Mouse (Mus musculus) neural tube, embryonic 14.5 days (tissue): Measurements from ENCODE around the gene Plppr3. TPM values are rescaled to one million over a fixed set of nuclear protein-coding genes. Genes with fewer than 3 reads are reported as not detected.
"Not testable (repeated sequence)": the region's sequence is repeated elsewhere in the genome, so short reads cannot be mapped to it uniquely, and the experiment has no call there.

ENCODE experiments used
- ATAC-seq: fragments of 200-750 bp; cut with Nextera tagmentation; 2 replicates; pipeline ENCODE4 v1.8.0; 2017; ENCODE audit warnings: low read depth, mild to moderate bottlenecking, moderate TSS enrichment, moderate library complexity
- H3K27ac ChIP-seq: fragments of 300-500 bp; sonication (generic); 2 replicates; pipeline ENCODE4 v1.5.1; 2014; ENCODE audit warnings: low read depth, mild to moderate bottlenecking, control low read depth, low read length, moderate library complexity, mixed read lengths
- H3K27me3 ChIP-seq: fragments of 300-500 bp; sonication (generic); 2 replicates; pipeline ENCODE4 v1.6.1; 2014; ENCODE audit warnings: low read length; ENCODE audit not compliant: control insufficient read depth, insufficient read depth
- H3K36me3 ChIP-seq: fragments of 300-500 bp; sonication (generic); 2 replicates; pipeline ENCODE4 v1.6.1; 2014; ENCODE audit warnings: low read length, mixed read lengths; ENCODE audit not compliant: control insufficient read depth, insufficient read depth
- H3K4me1 ChIP-seq: fragments of 300-500 bp; sonication (generic); 2 replicates; pipeline ENCODE4 v1.6.1; 2014; ENCODE audit warnings: low read length; ENCODE audit not compliant: control insufficient read depth, insufficient read depth
- H3K4me2 ChIP-seq: fragments of 300-500 bp; sonication (generic); 2 replicates; pipeline ENCODE4 v1.6.1; 2014; ENCODE audit warnings: mild to moderate bottlenecking, low read depth, low read length, control low read depth
- H3K4me3 ChIP-seq: fragments of 300-500 bp; sonication (generic); 2 replicates; pipeline ENCODE4 v1.5.1; 2014; ENCODE audit warnings: low read depth, low read length, control low read depth, mixed read lengths
- H3K9ac ChIP-seq: fragments of 300-500 bp; sonication (generic); replicated peaks from 2 replicates; pipeline ENCODE4 v1.6.1; 2014; ENCODE audit warnings: low read depth, mild to moderate bottlenecking, control low read depth, low read length, mixed read lengths
- H3K9me3 ChIP-seq: fragments of 300-500 bp; sonication (generic); 2 replicates; pipeline ENCODE4 v1.6.1; 2016; ENCODE audit warnings: low read length; ENCODE audit not compliant: control insufficient read depth
- WGBS: fragments of 180-500 bp; shearing (Covaris S2); extraction: QIAGEN DNeasy Blood & Tissue Kit; methylation state at CpG from one replicate; pipeline ENCODE4 v1.1.7; 2014; 5-methylcytosine and 5-hydroxymethylcytosine counted together
- polyA plus RNA-seq: library from polyadenylated mRNA; unstranded; fragments of >200 nt; fragmentation: Nextera tagmentation; extraction: Ambion mirVana; gene quantifications from 2 replicates; pipeline ENCODE4 v1.2.1, GENCODE M21; 2014

The Plppr3 gene
- polyA plus RNA-seq, 1 experiment from 2014 or later: 327 TPM

DNA sequence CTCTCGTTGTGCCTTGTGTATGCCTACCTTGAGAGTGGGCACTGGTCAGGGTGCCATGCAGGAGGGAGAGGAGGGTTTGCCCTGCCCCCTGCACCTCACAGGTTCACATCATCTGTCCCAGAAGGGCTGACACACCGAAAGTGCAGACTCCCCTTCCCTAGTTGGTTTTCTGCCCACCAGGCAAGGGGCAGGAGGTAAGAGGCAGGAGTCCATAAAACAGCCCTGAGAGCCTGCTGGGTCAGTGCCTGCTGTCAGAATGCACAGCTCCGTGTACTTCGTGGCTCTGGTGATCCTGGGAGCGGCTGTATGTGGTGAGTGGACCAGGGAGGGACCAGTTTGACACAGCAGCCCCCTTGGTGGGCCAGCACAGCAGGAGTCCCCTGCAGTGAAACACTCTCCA lies 16.2 kb upstream of the Plppr3 start, which contains the start of gene Cfd:
TSS of gene Cfd (plus strand) at position 184 of the 400 bp plus-strand sequence.
- H3K4me1 ChIP-seq: no peaks in the 10 kb centered on the region

DNA sequence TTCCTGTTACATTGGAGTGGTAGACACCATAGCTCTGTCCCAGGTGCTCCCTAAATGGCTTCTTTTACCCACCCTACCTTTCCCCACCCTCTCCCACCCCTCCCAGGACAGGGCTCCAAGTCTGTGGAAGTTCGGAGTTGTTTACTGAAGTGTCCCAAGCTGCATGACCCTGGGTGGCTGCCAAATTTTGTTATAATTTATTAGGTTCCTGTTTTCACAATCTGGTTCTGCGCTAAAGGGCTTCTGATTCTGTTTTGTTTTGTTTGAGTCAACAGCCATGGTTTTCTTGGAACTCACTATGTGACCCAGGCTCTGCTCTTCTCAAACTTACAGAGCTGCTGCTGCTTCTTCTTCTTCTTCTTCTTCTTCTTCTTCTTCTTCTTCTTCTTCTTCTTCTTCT lies 15.0 kb upstream of the Plppr3 start:
- Histone ChIP-seq H3K9me3 (no peaks in the 10 kb centered on the region), H3K4me2 (no peak overlapping the region), H3K4me3 (no peak overlapping the region), H3K36me3 (no peaks in the 10 kb centered on the region), H3K4me1 (no peaks in the 10 kb centered on the region), H3K27ac (no peak overlapping the region), H3K9ac (no peak overlapping the region), H3K27me3 (no peaks in the 10 kb centered on the region)
- WGBS: 76% methylated on average over 2 of the region's 2 CpGs
- no peak for ATAC-seq

More for the DNA sequence above, 16.2 kb upstream of the Plppr3 start, which contains the start of gene Cfd:
- Histone ChIP-seq H3K36me3 (peaks cover 7% of the 10 kb centered on the region; the same call in 1 of the 2 replicates), H3K4me3 (no peak within 1 kb of the TSS), H3K4me2 (no peak within 1 kb of the TSS), H3K27me3 (no peaks in the 10 kb centered on the region), H3K9me3 (no peaks in the 10 kb centered on the region), H3K27ac (no peak within 1 kb of the TSS), H3K9ac (no peak within 1 kb of the TSS)
- WGBS: 37% methylated on average over 5 of the region's 5 CpGs
- ATAC-seq: no peak

DNA sequence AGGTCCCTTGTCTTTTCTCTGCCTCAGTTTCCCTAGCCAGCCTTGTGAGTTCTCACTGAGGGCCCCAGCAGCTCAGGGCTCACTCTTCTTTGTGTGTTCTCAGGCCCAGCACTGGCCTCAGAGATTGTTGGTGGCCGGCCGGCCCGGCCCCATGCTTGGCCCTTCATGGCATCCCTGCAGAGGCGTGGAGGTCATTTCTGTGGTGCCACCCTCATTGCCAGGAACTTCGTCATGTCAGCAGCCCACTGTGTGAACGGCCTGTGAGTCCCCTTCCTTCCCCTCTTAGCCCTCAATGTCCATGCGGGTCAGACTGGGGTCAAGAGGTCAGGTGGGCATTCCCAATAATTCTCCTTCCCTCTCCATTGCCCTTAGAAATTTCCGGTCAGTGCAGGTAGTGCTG lies 12.2 kb upstream of the Plppr3 start:
- H3K27me3 ChIP-seq: no peaks in the 10 kb centered on the region
- no peak overlapping the region for H3K27ac ChIP-seq
- H3K9me3 ChIP-seq: no peaks in the 10 kb centered on the region
- no peak for ATAC-seq
- H3K4me2 ChIP-seq: no peak overlapping the region
- H3K36me3 ChIP-seq: no peaks in the 10 kb centered on the region
- H3K9ac ChIP-seq: no peak overlapping the region
- WGBS: 77% methylated on average over 8 of the region's 8 CpGs
- no peak overlapping the region for H3K4me3 ChIP-seq
- H3K4me1 ChIP-seq: no peaks in the 10 kb centered on the region; the same call in 1 of the 2 replicates

DNA sequence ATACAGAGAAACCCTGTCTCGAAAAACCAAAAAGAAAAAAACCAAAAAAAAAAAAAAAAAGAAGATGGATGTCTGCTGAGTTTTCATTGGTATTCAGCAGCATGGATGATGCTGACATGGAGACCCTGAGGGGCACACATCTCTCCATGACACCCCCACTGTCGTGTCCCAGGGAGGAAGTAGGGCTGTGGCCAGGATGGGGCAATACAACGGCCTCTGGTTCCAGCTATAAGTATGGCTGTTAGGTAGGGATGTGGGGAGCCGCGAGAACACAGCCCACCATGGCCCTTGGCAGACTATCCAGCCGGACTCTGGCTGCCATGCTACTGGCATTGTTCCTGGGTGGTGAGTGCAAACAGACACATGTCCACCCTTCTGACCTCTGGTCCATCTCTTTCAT lies 11.6 kb upstream of the Plppr3 start, which contains the start of gene Elane:
TSS of gene Elane (plus strand) at position 194 of the 400 bp plus-strand sequence.
- 77% methylated on average over 6 of the region's 6 CpGs for WGBS
- Histone ChIP-seq H3K9me3 (no peaks in the 10 kb centered on the region), H3K4me3 (no peak within 1 kb of the TSS), H3K4me2 (no peak within 1 kb of the TSS), H3K27me3 (no peaks in the 10 kb centered on the region), H3K4me1 (no peaks in the 10 kb centered on the region; the same call in 1 of the 2 replicates), H3K27ac (no peak within 1 kb of the TSS), H3K36me3 (no peaks in the 10 kb centered on the region), H3K9ac (no peak within 1 kb of the TSS)
- ATAC-seq: no peak

DNA sequence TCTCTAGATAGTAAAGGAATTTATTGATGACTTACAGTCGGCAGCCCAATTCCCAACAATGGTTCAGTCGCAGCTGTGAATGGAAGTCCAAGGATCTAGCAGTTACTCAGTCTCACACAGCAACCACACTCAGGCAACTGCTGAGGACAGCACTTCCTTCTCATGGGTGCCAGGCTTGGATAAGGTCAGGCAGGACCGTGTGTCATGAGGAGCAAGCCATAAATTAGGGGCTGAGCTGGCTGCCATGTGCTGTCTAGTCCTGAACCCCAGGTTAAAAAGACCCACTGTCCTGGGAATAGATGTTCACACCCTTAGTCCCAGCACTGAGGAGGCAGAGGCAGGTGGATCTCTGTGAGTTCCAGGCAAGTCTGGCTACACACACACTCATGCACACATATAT lies 10.5 kb upstream of the Plppr3 start:
- not testable (repeated sequence) for H3K9ac ChIP-seq, H3K4me2 ChIP-seq, H3K9me3 ChIP-seq, H3K4me1 ChIP-seq, H3K27me3 ChIP-seq, H3K4me3 ChIP-seq, ATAC-seq, H3K36me3 ChIP-seq, H3K27ac ChIP-seq
- 68% methylated on average over 3 of the region's 3 CpGs for WGBS

DNA sequence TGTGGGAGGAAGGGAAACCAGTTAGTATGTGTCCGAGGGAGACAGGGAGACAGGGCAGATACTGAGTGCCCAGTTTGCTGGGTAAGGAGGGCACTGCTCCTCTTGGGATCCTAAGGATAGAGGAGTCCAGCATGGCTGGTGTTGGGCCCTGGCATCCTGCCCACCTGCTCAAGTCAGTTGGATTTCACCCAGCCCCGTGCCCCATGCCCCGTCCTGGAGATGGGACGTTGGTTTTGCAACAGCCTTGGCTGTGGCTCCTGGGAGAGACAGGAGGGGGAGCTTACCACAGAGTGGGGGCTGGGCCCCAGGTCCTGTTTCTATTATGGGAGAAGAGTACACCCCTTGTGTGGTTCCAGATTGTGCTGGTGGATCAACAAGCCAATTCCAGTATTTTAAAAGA lies 10.0 kb upstream of the Plppr3 start:
- H3K27me3 ChIP-seq: no peaks in the 10 kb centered on the region
- 71% methylated on average over 4 of the region's 4 CpGs for WGBS
- H3K27ac ChIP-seq: no peak overlapping the region
- H3K9me3 ChIP-seq: no peaks in the 10 kb centered on the region
- no peak for ATAC-seq
- H3K36me3 ChIP-seq: no peaks in the 10 kb centered on the region
- H3K9ac ChIP-seq: no peak overlapping the region
- H3K4me3 ChIP-seq: no peak overlapping the region
- no peak overlapping the region for H3K4me2 ChIP-seq
- no peaks in the 10 kb centered on the region; the same call in 1 of the 2 replicates for H3K4me1 ChIP-seq

DNA sequence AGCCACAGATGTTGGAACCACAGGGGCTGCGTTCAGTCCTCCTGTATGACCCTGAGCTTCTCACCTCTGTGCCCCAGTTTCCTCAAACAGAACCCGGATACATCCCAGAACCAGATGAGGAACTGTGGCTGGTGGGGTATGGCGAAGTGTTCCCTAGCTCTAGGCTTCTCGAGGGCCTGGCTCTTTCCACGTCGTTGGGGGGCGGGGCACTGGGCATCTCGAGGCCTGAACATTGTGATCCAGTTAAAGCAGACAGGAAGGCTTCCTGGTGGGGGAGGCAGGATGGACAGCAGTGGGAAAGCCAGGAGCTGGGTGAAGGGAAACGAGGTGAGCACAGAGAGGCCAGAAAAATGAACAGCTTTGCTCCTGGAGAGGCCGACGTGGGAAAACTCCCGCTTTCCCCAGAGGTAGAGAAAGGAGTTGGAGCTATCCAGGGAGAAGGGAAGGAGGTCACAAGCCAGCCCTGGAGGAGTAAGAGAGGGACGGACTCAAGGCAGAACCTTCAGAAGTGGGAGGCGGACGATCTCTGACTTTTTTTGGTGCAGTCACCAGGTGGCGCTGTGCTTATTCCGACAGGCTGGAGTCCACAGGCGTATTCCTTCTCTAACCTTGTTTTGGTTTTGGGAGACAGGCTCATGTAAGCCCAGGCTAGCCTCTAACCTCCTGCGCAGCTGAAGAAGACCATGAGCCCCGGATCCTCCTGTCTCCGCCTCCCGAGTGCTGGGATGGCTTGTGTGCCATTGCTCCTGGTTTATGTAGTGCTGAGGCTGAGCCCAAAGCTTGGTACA lies 9.1 kb upstream of the Plppr3 start:
- no peak overlapping the region for H3K4me2 ChIP-seq
- no peak overlapping the region for H3K4me3 ChIP-seq
- H3K27ac ChIP-seq: no peak overlapping the region
- no peaks in the 10 kb centered on the region for H3K27me3 ChIP-seq
- 17% methylated on average over 22 of the region's 22 CpGs for WGBS
- no peaks in the 10 kb centered on the region; the same call in 1 of the 2 replicates for H3K4me1 ChIP-seq
- no peak for ATAC-seq
- no peak overlapping the region for H3K9ac ChIP-seq
- no peaks in the 10 kb centered on the region for H3K36me3 ChIP-seq
- H3K9me3 ChIP-seq: no peaks in the 10 kb centered on the region

DNA sequence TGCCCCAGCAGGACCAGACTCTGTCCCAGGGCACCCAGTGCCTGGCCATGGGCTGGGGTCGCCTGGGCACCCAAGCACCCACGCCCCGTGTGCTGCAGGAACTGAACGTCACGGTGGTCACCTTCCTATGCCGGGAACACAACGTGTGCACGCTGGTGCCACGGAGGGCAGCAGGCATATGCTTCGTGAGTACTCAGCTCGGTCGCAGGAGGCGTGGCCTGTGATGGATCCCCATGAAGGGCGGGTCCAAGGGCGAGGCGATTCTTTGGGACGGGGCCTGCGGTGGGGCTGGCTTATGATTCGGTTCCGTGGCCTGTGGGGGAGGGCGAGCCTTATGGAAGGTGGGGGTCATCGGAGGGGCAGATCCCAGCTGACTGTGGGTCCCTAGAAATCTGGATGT lies 7.5 kb upstream of the Plppr3 start:
- H3K4me3 ChIP-seq: no peak overlapping the region
- no peak overlapping the region; the same call in 1 of the 2 replicates for H3K4me2 ChIP-seq
- WGBS: 6% methylated on average over 21 of the region's 22 CpGs
- no peaks in the 10 kb centered on the region for H3K27me3 ChIP-seq
- no peaks in the 10 kb centered on the region for H3K9me3 ChIP-seq
- H3K9ac ChIP-seq: 0 out of 2 replicates have a peak overlapping the region, but pooled peaks have one; percentile 11
- no peaks in the 10 kb centered on the region for H3K36me3 ChIP-seq
- no peaks in the 10 kb centered on the region; the same call in 1 of the 2 replicates for H3K4me1 ChIP-seq
- no peak overlapping the region for H3K27ac ChIP-seq
- no peak for ATAC-seq

DNA sequence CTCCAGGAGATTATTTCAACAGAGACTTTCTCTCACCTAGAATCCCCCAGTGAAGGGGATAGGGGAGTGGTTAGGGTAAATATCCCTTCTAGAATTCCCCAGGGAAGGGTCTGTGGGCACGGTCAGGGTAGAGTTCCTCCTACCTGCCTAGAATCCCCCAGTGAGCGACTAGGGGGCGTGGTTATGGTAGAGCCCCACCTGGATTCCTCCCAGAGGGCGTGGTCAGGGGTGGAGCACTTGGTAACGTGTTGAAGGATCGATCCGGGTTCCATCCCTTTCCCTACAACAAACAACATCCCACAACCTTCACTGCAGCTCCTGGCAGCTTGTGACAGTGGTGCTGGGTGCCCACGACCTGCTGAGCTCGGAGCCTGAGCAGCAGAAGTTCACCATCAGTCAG lies 6.3 kb upstream of the Plppr3 start:
- H3K4me2 ChIP-seq: no peak overlapping the region
- ATAC-seq: no peak
- H3K36me3 ChIP-seq: no peaks in the 10 kb centered on the region
- H3K4me3 ChIP-seq: no peak overlapping the region
- 18% methylated on average over 9 of the region's 9 CpGs for WGBS
- no peak overlapping the region for H3K9ac ChIP-seq
- H3K27me3 ChIP-seq: no peaks in the 10 kb centered on the region
- no peaks in the 10 kb centered on the region; the same call in 1 of the 2 replicates for H3K4me1 ChIP-seq
- no peaks in the 10 kb centered on the region for H3K9me3 ChIP-seq
- no peak overlapping the region for H3K27ac ChIP-seq
